Mouse (Mus musculus) frontal cortex, adult (tissue): ENCODE measurements around the gene Gsk3b.
A peak's percentile ranks its signal among the peaks of the same experiment; 100 is the strongest.
"Not testable (repeated sequence)": the region's sequence is repeated elsewhere in the genome, so short reads cannot be mapped to it uniquely, and the experiment has no call there.

Source experiments
- ATAC-seq: cut with Nextera tagmentation; 2 replicates; pipeline ENCODE4 v1.9.2; 2017; ENCODE audit warnings: mild to moderate bottlenecking, moderate library complexity, mixed read lengths; ENCODE audit not compliant: low TSS enrichment

Gsk3b gene

DNA sequence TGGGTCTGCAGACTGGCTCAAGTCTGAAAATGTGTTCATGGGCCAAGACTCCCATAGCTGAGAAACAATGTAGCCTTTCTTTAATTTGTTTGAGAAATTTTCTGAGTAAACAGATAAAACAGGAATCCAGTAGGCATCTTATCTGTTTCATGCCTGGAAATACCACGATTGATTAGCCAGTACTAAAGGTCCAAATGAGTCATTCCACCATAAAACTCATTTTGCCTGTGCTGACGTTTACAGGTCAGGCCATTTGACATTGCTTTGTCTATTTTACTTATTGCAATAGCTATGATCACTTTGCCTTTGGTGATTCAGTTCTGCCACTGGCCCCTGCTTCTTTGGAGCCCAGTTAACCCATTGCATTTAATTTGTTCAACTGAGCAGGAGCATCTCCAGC is 11.8 kb downstream of the Gsk3b start:
- ATAC-seq: no peak

DNA sequence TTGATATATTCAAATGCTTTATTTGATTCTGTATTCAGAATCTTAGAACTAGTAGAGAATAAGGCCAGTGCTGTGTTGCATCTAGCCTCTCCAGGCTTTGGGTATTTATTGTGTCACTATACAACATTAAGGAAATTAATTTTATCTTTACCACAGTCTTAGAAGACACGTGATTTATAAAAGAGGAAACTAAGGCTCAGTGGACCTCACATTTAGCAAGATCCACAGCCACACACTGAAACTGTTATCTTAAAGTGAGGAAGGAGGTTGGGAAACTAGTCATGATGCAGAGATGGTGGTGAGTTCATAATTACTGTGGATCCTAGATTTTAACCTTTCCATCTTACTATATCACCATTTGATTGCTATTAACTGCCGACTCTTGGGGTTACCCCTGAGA is 16.7 kb downstream of the Gsk3b start:
- ATAC-seq: no peak

DNA sequence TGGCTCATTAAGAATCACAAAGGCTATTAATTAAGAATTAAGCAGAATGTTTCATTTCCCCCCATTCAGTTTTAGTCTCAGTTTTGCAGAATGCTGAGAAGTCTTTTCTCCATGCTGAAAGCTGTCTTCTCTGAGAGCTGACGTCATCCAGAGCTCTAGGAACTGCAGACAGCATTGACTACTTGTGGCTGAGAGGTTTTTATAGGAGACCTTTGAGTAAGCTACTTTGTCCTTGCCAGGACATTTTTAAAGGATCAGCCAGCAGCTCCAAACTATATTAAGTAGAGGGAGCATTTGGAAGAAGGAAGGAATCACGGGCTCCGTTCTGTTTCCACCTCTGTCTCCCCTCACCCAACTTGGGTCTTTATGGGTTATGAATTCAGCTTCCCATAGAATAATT is 17.7 kb downstream of the Gsk3b start:
- peak; percentile 66 for ATAC-seq

DNA sequence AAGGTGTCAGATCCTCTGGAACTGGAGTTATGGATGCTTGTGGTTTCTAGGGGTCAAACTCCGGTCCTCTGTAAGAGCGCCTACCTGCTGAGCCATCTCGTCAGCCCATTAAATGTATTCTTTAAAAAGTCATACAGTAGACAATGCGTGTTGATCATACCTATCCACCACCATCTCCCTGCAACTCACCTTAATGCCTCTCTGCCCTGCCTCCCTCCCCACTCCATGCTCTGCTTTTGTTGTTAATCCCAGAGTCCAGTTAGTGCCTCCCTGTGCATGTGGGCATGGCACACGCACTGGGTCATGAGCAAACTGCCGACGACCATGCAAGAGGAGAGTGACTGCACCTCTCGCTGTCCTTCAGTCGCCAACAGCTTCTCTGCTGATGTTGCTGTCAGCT is 21.2 kb downstream of the Gsk3b start:
- ATAC-seq: no peak

DNA sequence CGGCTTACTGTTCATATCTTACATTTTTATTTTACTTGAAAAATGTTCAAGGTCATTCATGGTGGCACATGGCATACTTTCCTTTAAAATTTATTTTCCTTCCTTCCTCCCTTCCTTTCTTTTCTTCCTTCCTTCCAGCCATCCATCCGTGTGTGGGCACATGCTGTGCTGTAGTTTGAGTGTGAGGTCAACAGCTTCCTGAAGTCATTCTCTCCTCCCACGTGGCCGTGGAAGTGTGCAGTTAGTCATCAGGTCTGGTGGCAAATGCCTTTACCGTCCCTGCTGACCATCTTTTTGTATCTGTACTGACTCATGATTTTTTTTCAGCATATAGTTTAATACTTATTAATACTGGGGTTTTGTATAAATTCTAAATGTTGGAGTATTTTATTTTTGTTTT is 21.8 kb downstream of the Gsk3b start:
- no peak for ATAC-seq

DNA sequence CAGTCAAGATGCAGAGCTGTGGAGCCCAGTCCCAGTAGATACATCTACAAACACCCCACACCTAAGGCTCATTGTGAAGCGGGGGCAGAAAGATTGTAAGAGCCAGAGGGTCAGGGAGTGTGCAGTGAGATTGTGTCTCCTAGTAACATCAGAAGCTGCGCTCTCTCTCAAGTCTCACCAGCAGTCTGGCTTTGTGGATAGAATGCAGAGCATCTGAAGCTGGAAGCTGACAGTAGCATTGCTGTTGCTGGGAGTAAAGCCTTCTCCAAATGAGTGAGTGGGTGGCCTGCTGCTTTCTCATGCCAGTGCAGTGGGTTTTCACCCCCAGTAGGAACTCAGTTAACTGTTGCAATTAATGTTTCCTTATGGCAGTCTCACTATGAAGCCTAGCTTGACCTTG is 25.3 kb downstream of the Gsk3b start:
- ATAC-seq: peak; percentile 62

DNA sequence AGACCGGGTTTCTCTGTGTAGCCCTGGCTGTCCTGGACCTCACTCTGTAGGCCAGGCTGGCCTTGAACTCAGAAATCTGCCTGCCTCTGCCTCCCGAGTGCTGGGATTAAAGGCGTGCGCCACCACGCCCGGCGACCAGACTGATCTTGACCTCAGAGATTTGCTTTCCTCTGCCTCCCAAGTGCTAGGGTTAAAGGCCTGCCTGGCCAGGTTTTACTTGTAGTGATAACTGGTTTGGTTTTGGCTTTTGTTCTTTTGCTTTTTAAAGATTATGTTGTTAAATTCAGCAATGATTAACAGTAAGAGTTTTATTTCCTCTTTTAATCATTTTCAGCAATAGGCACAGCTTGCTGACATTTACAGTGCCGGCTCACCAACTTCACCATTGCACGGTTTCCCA is 29.1 kb downstream of the Gsk3b start:
- ATAC-seq: not testable (repeated sequence)

DNA sequence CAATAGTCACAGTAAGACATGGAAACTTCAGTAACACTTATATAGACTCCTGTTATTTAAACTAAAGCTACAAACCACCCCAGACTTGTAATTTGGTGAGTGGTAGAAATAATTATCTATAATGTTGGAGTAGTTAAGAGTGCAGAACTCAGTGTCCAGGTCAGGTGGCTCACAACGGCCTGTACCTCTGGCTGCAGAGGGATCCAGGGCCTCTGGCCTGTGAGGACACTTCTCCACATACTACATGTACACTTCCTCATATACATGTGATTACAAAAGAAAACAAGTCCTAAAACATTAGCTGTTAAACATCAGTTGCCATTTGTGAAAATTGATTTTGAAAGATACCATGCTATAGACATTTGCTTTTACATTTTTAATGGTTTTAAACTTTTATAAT is 29.9 kb downstream of the Gsk3b start:
- no peak for ATAC-seq

DNA sequence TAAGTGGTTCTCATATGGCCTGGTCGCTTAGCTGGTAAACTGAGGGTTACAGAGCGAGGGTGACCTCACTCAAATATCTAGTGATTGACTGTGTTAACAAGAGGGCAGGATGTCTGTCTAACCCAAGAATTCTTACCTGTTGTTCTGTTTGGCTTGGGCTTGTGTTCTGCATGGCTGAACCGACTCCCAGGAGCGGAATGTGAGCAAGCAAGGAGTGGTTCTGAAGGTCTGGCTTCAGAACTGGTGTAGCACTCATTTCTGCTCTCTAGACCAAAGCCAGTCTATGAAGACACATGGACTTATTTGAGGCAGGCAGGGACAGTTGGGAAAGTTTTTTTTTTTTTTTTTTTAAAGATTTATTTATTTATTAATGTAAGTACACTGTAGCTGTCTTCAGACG is 30.5 kb downstream of the Gsk3b start:
- ATAC-seq: no peak

DNA sequence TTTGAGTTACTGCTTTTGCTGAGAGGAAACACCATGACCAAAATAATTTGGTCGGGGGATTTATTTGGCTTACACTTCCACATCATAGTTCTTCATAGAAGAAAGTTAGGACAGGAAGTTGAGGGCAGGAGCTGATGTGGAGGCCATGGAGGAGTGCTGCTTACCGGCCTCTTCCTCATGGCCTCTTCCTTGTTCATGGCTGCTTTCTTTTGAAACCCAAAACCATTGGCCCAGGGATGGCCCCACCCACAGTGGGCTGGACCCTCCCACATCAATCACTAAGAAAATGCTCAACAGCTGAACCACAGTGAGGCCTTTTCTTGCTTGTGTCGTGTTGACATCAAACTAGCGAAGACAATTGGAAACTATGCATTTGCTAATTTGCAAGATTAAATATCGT is 40.4 kb downstream of the Gsk3b start:
- ATAC-seq: no peak

DNA sequence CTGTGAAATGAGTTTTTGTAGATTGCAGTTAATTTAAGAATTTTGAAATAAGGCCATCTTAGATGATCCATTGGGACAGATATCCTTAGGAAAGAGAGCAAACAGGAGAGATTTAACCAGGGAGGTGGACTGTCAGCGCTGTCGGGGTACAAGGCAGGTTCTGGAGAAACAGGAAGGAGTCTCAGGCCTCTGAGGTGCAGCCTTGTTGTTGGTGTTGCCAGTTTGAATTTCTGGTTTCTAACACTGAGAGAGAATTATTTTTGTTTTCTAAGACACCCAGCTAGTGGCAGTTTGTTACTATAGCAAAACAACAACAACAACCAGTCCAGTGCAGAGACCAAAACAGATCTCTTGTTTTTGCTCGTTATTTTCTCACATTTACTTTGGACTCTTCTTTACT is 42.2 kb downstream of the Gsk3b start:
- no peak for ATAC-seq

DNA sequence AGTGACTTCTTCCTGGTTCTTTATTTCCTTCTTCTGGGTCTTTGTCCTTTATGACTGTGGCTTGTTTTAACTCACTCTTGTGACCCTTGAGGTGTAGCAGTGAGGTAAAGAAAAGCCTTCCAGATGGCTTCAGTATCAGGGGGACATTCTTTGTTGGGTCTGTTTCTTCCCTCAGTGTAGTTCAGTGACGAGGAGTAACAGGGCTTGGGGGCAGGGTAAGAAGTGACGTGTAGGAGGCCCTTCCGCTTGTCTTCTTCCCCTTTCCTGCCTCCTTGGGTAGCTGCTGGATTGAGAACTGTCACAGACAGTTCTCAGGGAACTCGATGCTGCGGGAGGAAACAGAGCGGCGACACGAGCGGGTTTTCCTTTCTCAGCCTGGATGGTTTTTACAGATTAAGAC is 43.0 kb downstream of the Gsk3b start:
- peak; percentile 43; the same call in 1 of the 2 replicates for ATAC-seq

DNA sequence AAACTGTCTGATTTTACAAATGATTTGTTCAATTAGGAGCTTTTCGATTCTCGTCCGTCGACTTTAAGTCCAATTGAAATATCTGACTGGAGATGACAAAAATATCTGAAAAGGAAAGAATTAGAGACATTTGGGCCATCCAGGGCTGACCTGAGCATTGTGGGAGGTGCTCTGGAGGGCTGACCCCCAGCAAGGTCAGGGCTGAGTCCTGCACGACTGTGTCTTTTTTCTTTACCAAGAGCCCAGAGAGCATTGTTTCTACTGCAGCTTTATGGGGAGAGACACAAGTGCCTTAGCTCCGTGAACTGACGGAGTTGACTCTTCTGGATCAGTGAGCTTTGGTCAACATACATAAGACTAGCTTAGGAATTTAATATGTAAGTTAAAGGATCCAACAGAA is 43.4 kb downstream of the Gsk3b start:
- no peak for ATAC-seq

DNA sequence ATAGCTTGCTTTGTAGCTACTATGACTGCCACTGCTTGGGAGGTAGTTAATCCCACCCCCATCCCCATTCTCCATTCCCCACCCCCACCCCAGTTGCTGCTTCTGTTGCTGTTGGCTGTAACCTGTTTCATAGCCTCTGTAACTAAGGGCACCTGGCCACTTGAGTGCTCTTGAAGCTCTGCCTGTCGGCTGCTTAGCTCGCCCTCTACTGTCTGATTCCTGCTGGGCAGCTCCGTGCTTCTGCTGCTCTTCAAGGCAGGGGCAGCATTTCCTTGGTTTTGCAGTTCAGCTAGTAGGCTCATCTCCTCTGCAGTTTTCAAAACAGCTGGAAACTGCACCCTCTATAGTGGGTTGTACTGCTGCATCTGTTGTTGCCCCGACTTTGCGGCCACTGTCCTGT is 48.5 kb downstream of the Gsk3b start:
- peak; percentile 50; the same call in 1 of the 2 replicates for ATAC-seq

DNA sequence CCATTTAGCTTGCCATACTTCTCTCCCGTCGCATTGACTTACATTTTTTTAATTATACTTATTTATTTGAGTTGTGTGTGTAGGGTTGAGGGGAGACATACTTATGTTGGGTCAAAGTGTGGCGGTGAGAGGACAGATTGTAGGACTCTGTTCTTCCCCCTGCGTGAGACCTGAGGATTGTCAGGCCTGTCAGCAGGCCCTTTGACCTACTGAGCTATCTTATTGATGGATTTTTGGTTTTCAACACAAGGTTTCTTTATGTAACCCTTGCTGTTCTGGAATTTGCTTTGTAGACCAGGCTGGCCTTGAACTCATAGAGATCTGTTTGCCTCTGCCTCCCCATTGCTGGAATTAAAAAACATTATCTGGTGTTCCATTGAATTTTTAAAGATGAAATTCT is 56.1 kb downstream of the Gsk3b start:
- no peak for ATAC-seq

DNA sequence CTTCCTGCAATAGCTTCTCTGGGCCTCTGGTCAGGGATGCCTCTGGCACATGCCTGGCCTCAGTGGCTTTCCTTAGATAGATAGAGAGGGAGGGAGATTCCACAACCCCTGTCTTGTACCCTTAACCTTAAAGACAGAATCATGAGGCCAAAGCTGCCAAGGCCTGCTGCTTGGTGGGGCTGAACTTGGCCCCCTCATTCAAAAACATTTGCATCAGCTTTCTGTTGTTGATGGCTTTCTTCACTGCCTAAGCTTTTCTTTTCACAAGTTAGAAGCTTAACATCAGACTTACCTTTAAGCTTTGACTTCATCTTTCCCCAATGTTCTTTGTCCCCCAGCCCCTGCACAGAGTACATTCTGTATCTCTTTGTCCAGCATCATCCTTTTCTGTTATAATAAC is 61.8 kb downstream of the Gsk3b start:
- ATAC-seq: no peak

DNA sequence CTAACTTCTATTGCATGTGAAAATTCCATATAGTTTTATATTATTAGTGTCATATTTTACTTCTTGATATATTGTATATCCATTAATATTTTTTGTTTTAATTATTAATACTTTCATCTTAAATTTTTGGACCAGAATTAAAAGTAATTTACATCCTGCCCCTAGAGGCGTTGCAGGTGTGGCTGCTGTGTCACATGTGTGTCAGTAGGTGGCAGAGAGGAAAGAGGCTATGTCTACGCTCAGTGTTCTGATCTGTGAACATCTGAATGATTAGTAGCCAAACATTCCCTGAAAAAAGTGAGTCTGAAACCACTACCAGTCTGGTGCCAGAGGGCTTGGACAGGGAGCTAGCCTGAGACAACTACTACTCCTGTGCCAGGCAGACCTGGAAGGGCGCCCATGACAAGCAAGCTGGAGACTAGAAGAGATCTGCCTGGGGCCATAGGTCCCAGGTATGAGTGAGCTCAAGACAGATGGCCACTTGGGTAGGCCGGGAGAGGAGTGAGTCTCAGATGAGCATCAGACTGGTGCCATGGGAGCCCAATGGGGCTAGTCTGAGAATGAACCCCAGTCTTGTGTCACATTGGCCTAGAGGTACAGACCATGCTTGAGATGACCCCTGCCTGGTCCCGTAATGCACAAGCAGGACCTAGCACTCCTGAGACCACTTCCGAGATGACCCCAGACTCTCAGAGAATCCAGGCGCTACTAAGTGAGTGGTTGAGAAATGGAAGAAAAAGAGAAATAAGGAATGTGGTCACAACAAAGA is 69.2 kb downstream of the Gsk3b start:
- ATAC-seq: no peak

DNA sequence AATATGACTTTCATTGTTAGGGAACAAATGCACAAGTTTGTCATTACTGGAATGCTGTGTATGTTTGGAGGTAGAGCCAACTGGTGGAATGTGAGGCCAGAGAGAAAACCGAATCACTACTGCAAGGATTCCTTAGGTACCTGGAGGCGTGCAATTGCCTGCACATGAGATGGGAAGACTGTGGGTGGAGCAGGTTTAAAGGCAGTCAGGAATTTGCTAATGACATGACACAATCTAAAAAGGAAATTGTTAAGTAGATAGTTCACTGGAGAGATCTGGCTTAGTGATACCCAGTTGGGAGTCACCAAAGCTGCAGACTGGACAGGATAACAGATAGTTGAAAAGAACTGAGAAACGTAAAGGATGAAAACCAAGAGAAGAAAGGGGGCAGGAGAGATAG is 73.2 kb downstream of the Gsk3b start:
- ATAC-seq: peak; percentile 39

DNA sequence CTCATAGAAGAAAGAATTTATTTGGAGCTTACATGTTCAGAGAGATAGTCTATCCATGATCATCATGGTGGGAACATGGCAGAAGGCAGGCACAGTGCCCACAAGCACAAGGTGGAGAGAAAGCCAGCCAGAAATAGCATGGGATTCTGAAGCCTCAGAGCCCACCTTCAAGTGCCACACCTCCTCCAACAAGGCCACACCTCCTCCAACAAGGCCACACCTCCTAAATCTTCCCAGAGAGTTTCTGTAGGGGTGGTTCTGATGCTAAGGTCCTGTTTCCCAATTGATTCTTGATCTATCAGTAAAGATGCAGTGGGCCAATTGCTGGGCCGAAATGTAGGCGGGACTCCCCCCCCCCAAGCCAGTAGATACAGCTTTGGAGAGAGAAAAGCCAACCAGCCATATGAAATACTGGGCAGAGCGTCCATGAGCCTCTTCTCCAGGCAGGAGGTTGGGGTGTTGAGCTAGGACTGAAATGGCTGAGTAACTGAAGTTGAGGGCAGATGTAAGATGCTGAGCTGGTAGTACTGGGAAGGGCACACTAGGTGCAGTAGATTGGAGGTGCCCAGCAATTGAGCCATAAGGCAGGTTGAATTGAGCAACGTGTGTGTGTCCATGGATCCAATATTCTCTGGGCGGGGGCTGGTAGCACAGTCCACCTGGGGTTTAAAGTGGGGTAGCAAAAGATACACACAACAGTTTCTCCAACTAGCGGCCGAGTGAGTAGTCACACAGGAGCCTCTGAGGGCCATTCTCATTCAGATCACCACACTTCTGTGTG is 76.2 kb downstream of the Gsk3b start:
- ATAC-seq: no peak

DNA sequence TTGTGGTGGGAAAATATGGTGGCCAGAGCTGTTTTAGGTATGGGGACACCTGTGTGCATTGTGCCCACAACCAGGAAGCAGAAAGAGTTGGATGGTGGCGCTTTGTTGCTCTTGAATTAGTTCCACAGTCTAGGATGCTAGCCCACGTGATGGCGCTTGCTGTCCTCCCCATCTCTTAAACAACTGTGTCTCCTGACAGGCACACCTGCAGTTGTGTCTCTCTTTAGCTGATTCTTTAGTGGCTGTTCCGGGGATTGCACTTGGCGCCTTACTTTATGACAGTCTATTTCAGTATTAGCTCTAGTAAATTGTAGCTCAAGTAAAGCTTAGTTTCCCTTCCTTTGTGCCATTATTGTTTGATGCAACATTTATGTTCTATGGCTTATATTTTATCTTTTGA is 80.2 kb downstream of the Gsk3b start:
- ATAC-seq: no peak

DNA sequence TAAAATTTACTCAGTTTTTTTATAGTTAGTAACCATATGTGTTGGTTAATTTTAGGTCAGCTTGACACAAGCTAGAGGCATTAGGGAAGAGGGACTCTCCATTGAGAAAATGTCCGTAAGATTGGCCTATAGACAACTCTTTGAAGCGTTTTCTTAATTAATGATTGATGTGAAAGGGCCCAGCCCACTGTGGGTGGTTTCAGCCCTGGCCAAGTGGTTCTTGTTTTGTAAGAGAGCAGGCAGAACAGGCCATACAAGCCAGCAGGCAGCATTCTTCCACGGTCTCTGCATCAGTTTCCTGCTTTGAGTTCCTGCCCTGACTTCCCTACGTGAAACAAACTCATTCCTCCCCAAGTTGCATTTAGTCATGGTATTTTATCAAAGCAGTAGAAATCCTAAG is 90.3 kb downstream of the Gsk3b start:
- no peak for ATAC-seq

DNA sequence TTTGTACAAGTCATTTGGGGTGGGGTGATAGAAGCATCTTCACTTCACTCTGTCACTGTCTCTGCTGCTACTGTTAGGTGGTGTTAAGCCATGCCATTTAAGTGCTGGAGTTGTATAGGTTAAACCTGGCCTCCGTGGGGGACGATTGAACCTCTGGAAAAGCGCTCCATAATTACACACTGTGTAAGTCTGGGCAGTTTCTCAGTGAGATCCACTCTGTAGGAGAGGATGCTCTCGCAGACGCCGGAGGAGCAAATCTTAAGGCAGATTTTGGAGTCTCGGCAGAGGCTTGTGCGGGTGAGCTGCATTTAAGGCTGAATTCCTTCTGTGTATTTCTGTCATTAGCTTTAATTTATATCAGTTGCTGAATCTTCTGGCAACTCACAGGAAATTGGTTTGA is 92.6 kb downstream of the Gsk3b start:
- ATAC-seq: peak; percentile 53; the same call in 1 of the 2 replicates

DNA sequence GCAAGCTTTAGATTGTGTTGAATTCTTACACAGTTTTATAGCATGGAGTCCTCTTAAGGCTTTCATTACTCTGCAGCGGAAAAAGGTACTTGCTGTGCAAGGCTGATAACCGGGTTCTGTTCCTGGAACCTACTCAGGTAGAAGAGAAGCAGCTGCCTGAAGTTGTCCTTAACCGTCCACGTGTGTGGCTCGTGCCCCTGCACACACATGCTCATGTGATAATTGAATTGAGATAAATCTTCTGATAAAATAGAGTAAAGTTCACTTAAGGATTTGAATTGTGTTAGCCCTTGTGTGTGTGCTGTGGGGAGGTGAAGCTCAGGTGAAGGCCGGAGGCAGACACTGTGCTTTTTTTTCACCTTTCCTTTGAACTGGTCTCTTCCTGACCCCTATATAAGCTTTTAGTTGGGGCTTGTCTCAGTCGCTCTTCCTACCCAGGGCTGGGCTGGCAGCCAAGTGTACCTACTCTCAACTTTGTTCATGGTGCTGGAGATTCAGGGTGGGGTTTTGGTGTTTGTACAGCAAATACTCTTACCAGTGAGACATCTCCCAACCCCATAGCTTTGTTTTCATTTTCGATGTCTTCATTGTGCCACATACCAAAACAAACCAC is 96.0 kb downstream of the Gsk3b start:
- no peak for ATAC-seq
